Mouse (Mus musculus) neural tube, embryonic 11.5 days (tissue): ENCODE data around the gene Rcn3. TPM values are rescaled to one million over a fixed set of nuclear protein-coding genes. Genes with fewer than 3 reads are reported as not detected.

Experiments used
- ATAC-seq: fragments of 200-750 bp; cut with Nextera tagmentation; 2 replicates; pipeline ENCODE4 v1.8.0; 2017; ENCODE audit warnings: moderate number of reproducible peaks, mild to moderate bottlenecking, moderate TSS enrichment, moderate library complexity; ENCODE audit not compliant: insufficient read depth, low FRiP score, low TSS enrichment
- DNase-seq: peaks from one replicate; pipeline ENCODE4 v3.0.0-alpha.2; 2015; ENCODE audit warnings: low spot score
- H3K27ac ChIP-seq: fragments of 300-500 bp; sonication (generic); 2 replicates; pipeline ENCODE4 v1.5.1; 2014; ENCODE audit warnings: low read depth, mild to moderate bottlenecking, low read length
- H3K27me3 ChIP-seq: fragments of 300-500 bp; sonication (generic); 2 replicates; pipeline ENCODE4 v1.6.1; 2014; ENCODE audit warnings: mild to moderate bottlenecking, low read length, mixed read lengths; ENCODE audit not compliant: control insufficient read depth, insufficient read depth
- H3K36me3 ChIP-seq: fragments of 300-500 bp; sonication (generic); 2 replicates; pipeline ENCODE4 v1.6.1; 2014; ENCODE audit warnings: mild to moderate bottlenecking, low read length, moderate library complexity, mixed read lengths; ENCODE audit not compliant: control insufficient read depth, insufficient read depth
- H3K4me1 ChIP-seq: fragments of 300-500 bp; sonication (generic); 2 replicates; pipeline ENCODE4 v1.6.1; 2014; ENCODE audit warnings: low read length, mixed read lengths; ENCODE audit not compliant: control insufficient read depth, insufficient read depth
- H3K4me2 ChIP-seq: fragments of 300-500 bp; sonication (generic); 2 replicates; pipeline ENCODE4 v1.6.1; 2014; ENCODE audit warnings: low read depth, mild to moderate bottlenecking, moderate library complexity
- H3K4me3 ChIP-seq: fragments of 300-500 bp; sonication (generic); 2 replicates; pipeline ENCODE4 v1.5.1; 2014; ENCODE audit warnings: low read depth, low read length
- H3K9ac ChIP-seq: fragments of 300-500 bp; sonication (generic); 2 replicates; pipeline ENCODE4 v1.6.1; 2014; ENCODE audit warnings: mild to moderate bottlenecking, low read length
- H3K9me3 ChIP-seq: fragments of 300-500 bp; sonication (generic); 2 replicates; pipeline ENCODE4 v1.6.1; 2016; ENCODE audit warnings: low read length; ENCODE audit not compliant: control insufficient read depth
- WGBS: fragments of 180-500 bp; shearing (Covaris S2); extraction: QIAGEN DNeasy Blood & Tissue Kit; methylation state at CpG from one replicate; pipeline ENCODE4 v1.1.7; 2014; 5-methylcytosine and 5-hydroxymethylcytosine counted together
- polyA plus RNA-seq: library from polyadenylated mRNA; unstranded; fragments of >200 nt; fragmentation: Nextera tagmentation; extraction: Ambion mirVana; gene quantifications from 2 replicates; pipeline ENCODE4 v1.2.1, GENCODE M21; 2014

The Rcn3 gene
- polyA plus RNA-seq, 1 experiment from 2014 or later: 142 TPM

DNA sequence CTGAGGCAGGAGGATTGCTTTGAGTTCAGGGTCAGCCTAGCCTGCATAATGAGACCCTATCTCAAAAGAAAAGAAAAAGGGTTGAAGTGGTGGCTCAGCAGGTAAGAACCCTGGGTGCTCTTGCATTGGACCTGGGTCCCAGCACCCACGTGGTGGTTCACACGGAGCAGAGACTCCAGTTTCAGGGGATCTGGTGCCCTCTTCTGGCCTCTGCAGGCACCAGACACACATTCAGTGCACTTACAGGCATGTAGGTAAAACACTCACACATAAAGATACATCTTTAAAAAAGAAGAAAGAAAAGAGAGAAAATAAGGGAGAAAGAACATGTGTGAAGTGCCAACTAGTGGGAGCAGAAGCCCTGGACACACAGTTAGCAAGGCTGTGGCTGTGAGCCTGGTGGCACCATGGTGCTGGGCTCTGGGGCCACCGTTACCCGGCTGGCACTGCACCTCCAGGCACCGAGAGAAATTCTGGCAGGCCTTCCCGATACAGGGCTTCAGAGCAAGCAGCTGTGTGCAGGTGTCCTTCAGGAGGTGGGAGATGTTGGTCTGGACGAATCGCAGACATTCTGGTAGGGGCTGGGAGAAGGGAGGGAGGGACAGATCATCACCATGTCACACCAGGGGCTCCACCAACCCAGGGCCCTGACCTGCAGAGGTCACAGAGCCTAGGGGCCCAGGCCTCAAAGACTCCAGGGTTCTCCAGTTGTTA lies 41.6 kb upstream of the Rcn3 start:
- Histone ChIP-seq H3K4me1 (no peaks in the 10 kb centered on the region; the same call in 1 of the 2 replicates), H3K4me2 (no peak overlapping the region), H3K4me3 (no peak overlapping the region), H3K36me3 (no peaks in the 10 kb centered on the region), H3K9ac (no peak overlapping the region), H3K9me3 (no peaks in the 10 kb centered on the region), H3K27ac (no peak overlapping the region), H3K27me3 (no peaks in the 10 kb centered on the region)
- DNase-seq: no peak
- ATAC-seq: no peak
- WGBS: 75% methylated on average over 8 of the region's 8 CpGs

DNA sequence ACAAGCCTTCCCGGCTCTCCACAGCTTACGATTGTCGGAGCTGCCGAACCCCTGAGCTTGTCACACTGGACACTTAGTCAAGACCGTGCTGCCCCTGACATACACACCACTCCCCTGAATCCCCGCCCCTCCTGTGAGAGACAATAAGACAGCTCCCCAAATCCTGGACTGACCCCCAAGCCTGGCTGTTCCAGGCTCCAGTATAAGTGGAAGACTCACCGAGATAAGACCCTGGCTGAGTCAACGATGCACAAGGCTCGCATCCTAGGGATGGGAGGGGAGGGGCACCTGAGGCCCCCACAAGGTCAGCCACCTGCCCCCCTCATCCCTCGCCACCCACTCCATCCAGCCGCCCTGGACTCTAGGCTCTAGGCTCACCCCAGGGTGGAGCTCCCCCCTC lies 39.8 kb upstream of the Rcn3 start:
- no peak overlapping the region for H3K9ac ChIP-seq
- no peak overlapping the region for H3K4me3 ChIP-seq
- H3K27ac ChIP-seq: no peak overlapping the region

GRCm38 (mm10) chr7:45129776-45130512 lies 37.9 kb upstream of the Rcn3 start:
- peak overlapping the region; percentile 59 for H3K4me2 ChIP-seq
- peak overlapping the region; percentile 95; the same call in 1 of the 2 replicates for H3K4me3 ChIP-seq
- DNase-seq: no peak
- H3K4me1 ChIP-seq: peaks cover 16% of the 10 kb centered on the region
- no peaks in the 10 kb centered on the region for H3K27me3 ChIP-seq
- peak overlapping the region; percentile 77; the same call in 1 of the 2 replicates for H3K27ac ChIP-seq
- ATAC-seq: no peak
- H3K36me3 ChIP-seq: peaks cover 21% of the 10 kb centered on the region
- no peaks in the 10 kb centered on the region for H3K9me3 ChIP-seq
- WGBS: 52% methylated on average over 15 of the region's 15 CpGs
- H3K9ac ChIP-seq: peak overlapping the region; percentile 77; the same call in 1 of the 2 replicates

More for the DNA sequence above, 39.8 kb upstream of the Rcn3 start:
- Histone ChIP-seq H3K4me1 (peaks cover 9% of the 10 kb centered on the region), H3K27me3 (no peaks in the 10 kb centered on the region), H3K4me2 (no peak overlapping the region), H3K9me3 (no peaks in the 10 kb centered on the region), H3K36me3 (peaks cover 7% of the 10 kb centered on the region)
- ATAC-seq (no peak), DNase-seq (no peak)
- WGBS: 84% methylated on average over 11 of the region's 11 CpGs

DNA sequence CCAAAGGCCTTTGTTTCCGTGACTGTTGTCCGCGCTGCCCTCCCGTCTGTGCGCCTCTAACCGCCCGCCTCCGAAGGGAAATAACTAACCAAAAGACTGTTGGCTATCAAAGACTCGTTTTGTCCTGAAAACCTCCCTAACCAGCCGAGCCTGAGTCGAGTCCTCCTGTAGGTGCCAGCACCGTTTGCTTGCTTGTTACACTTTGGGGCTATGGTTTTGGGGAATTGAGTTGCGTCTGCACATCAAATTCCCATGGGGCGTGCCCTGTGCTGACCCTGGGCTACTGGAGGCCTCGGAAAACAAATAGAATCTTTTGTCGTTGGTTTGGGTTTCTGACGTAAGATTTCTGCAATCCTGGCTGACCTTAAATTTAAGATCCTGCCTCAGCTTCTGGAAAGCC lies 37.3 kb upstream of the Rcn3 start:
- Histone ChIP-seq H3K9ac (peak overlapping the region; percentile 77), H3K27ac (peak overlapping the region; percentile 77), H3K4me1 (peaks cover 19% of the 10 kb centered on the region), H3K27me3 (no peaks in the 10 kb centered on the region), H3K9me3 (no peaks in the 10 kb centered on the region), H3K4me2 (peak overlapping the region; percentile 59), H3K36me3 (peaks cover 21% of the 10 kb centered on the region), H3K4me3 (peak overlapping the region; percentile 95)
- 2% methylated on average over 17 of the region's 17 CpGs for WGBS
- no peak for ATAC-seq
- DNase-seq: no peak

DNA sequence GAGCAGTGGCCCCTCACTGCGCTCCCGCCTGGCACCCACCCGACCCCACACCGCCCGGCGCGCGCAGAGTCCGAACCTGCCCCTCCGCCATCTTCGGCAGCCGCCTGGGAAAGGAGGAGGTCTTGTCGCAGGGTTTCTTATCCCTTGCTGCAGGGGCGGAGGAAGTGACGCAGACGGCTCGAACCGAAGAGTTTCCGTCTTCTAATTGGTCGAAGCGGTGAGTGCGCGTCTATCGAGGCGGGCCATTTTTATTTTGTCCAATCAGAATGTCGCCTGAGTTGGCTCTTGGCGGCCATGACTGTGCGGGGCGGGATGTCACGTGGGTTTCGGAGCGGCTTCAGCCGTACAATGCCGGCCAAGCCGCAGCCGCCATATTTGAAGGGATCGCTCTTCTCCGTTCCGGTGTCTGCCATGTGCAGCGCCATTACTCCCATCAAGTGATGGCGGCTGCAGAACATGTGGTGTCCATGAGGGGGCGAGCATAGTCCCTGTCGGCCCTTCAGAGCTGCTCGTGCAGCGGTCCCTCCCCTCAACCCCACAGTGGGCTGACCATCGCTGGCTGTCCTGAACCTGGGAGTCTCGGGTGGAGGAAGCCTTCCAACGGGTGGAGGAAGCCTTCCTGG lies 36.7 kb upstream of the Rcn3 start, which contains the start of gene Rpl13a:
Rpl13a (minus strand) TSS at position 138 of the 623 bp plus-strand sequence.
- peak within 1 kb of the TSS; percentile 99 for H3K9ac ChIP-seq
- ATAC-seq (peak; percentile 92), DNase-seq (peak; percentile 99)
- no peaks in the 10 kb centered on the region for H3K27me3 ChIP-seq
- no peaks in the 10 kb centered on the region for H3K9me3 ChIP-seq
- H3K4me3 ChIP-seq: peak within 1 kb of the TSS; percentile 95
- peaks cover 19% of the 10 kb centered on the region for H3K4me1 ChIP-seq
- peak within 1 kb of the TSS; percentile 96 for H3K4me2 ChIP-seq
- peaks cover 21% of the 10 kb centered on the region for H3K36me3 ChIP-seq
- peak within 1 kb of the TSS; percentile 84 for H3K27ac ChIP-seq
- 0% methylated on average over 48 of the region's 48 CpGs for WGBS

GRCm38 (mm10) chr7:45127700-45128224 lies 35.7 kb upstream of the Rcn3 start:
- H3K27me3 ChIP-seq: no peaks in the 10 kb centered on the region
- peak overlapping the region; percentile 99 for H3K9ac ChIP-seq
- no peak for ATAC-seq
- H3K4me1 ChIP-seq: peaks cover 23% of the 10 kb centered on the region
- H3K9me3 ChIP-seq: no peaks in the 10 kb centered on the region
- peak overlapping the region; percentile 95 for H3K4me3 ChIP-seq
- WGBS: 0% methylated on average over 6 of the region's 6 CpGs
- H3K27ac ChIP-seq: peak overlapping the region; percentile 84
- peaks cover 24% of the 10 kb centered on the region for H3K36me3 ChIP-seq
- DNase-seq: no peak
- H3K4me2 ChIP-seq: peak overlapping the region; percentile 96

DNA sequence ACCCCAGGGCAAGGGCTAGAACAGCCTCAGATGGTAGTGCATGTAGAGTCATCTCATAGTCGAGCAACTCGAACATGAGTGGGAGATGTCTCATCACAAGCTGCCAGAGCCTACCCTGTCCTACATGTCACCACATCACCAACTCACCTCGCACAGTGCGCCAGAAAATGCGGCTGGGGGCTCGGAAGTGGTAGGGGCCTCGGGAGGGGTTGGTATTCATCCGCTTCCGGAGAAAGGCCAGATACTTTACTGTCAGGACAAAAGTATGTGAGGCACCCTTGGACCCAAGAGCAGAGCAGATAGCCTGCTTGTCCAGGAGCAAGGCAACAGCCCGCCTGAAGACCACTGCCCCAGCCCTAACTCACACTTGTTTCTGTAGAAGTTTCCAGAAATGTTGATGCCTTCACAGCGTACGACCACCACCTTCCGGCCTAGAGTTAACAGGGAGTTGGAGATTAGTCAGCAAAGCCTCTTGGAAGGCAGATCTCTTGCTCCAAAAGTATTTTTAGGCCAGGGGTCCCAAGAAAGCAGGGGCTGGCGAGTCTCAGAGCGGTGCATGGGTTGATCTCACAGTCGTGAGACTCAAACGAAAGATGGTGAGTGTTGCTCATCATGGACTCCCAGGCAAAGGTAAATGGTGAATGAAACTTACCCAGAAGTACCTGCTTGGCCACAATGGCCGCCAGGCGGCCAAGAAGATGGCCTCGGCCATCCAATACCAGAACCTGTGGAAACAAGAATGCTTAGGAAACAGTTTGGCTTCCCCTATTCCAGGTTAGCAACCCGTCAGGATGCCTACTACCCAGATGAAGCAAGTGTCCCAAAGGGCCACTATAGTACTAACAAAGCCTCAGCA lies 35.1 kb upstream of the Rcn3 start:
- no peak for ATAC-seq
- Histone ChIP-seq H3K27ac (peak overlapping the region; percentile 84), H3K9ac (peak overlapping the region; percentile 99), H3K9me3 (no peaks in the 10 kb centered on the region), H3K4me3 (peak overlapping the region; percentile 95), H3K4me2 (peak overlapping the region; percentile 96), H3K36me3 (peaks cover 28% of the 10 kb centered on the region), H3K4me1 (peaks cover 27% of the 10 kb centered on the region), H3K27me3 (no peaks in the 10 kb centered on the region)
- WGBS: 49% methylated on average over 21 of the region's 21 CpGs
- DNase-seq: no peak
